Mouse (Mus musculus) adrenal gland, adult 10 weeks (tissue): Measurements from ENCODE around the gene Csf3r. TPM values are rescaled to one million over a fixed set of nuclear protein-coding genes. Genes with fewer than 3 reads are reported as not detected.

ENCODE experiments used
- polyA plus RNA-seq: library from polyadenylated mRNA; stranded (reverse); fragments of 350-450 nt; fragmentation: Illumina TruSeq; extraction: RNeasy Lipid Tissue Mini Kit (QIAGEN cat#74804); gene quantifications from one replicate; pipeline ENCODE4 v1.2.3, GENCODE M21; 2014; ENCODE audit warnings: low read depth, low replicate concordance

The Csf3r gene
- polyA plus RNA-seq, result 0.23 TPM

DNA sequence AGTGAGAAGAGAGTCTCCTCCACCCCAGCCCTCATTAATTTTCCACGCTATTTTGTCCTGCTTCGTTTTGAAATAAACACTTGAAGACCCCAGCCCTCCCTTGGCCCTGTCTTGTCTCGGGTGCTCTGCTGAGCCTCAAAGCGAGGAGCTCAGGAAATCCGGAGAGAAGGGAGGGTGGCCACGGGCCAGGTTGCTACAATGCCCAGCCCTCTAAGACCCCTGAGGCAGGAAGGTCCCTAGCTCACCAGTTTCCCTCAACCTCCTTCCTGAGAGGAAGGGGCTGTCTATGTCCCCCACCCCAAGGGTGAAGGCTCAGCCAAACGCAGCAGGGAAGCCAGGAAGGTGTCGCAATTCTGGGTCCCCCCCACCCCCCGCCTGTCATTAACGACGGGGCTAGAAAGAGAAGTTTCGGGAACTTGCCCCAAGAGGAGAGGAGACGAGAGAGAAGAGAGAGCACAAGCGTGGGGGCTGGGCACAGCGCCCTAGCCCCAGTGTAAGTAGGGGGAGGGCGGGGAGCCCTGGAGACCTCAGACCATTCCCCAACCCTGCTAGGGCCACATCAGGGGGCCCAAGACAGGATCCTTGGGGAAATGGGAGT is at the start of gene Csf3r:
Gene Csf3r, plus strand, starts transcription at position 248 of the 598 bp plus-strand sequence.

DNA sequence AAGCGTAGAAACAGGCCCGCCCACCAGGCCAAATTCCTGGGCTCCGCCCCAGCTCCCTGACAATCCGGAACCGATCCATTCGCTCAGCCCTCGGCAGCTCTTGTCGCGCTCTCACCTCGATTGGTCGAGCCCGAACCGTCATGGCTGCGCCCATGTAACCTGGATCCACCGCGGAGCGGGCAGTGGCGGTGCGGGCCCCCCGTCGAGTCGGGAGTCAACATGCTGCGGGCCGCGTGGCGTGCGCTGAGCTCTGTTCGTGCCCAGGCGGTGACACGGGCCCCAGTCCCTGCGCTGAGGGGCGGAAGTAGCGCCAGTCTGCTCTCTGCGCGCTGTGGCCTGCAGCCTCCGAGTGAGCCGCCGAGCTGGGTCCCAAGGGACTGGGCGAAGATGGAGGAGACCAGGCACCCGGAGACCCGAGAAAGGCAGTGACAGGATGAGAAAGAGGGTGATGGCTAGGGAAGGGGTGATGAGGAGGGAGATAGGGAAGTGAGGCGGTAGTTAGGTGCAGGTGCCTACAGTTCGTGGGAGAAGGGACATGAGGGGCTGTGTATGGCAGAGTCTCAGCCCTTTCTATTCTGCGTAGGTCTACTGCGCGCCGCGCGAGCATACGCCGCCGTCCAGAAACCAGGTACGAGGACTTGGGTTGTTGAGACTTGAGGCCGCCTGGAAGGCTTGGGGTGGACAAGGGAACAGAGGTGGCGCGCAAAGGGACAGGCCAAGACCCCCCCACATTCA is 22.7 kb downstream of the Csf3r start, which contains the start of gene Mrps15:
Gene Mrps15, plus strand, starts transcription at position 75 of the 735 bp plus-strand sequence.

DNA sequence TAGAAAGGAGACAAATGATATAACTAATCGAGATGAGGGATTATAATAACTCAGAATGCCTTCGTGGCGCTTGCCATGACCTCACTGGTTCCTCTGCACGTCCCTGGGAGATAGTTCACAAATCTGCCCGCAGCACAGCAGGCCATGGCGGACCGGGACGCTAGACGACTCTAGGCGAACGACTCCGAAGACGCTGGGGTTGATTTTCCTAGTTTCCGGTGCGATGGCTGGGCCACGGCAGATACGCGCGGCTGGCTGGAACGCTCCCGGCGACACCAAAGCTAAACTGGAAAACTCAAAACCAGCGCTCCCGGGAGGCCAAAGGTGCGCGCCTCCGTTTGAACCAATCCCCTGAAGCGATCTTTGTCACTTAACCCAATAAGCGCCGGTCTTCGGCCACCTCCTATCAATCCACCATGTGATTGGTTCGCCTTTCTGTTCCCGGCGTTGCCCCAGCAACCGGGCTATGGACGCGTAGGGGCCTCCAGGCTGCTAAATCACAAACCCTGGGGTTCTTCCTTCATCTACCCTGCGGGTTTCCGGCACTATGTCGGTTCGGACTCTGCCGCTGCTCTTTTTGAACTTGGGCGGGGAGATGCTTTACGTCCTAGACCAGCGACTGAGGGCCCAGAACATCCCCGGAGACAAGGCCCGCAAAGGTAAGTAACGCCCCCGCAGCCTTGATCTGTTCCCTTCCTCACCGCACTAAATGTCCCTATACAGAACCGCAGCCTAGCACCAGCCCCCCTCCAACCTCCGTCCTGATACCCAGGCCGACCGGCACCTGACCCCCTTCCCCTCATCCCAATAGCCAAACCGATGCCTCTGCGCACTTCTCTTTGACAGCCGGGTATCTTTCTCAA is 34.0 kb downstream of the Csf3r start, which contains the start of gene Oscp1:
Gene Oscp1, plus strand, starts transcription at position 432 of the 863 bp plus-strand sequence.

Other genes with a start within 250 kb of the Csf3r start
- gene Mrps15, start 22.4 kb downstream of the Csf3r start, polyA plus RNA-seq, result 146 TPM
- gene Oscp1, start 34.0 kb downstream of the Csf3r start, polyA plus RNA-seq, result 1.6 TPM
- gene Lsm10, start 72.1 kb downstream of the Csf3r start, polyA plus RNA-seq, result 4.2 TPM
- 3.4 TPM for gene Stk40, start 79.4 kb downstream of the Csf3r start, polyA plus RNA-seq
- gene Eva1b, start 123.2 kb downstream of the Csf3r start, polyA plus RNA-seq, result not detected
- 0.82 TPM for gene Sh3d21, start 138.9 kb downstream of the Csf3r start, polyA plus RNA-seq
- gene Thrap3, start 178.2 kb downstream of the Csf3r start, polyA plus RNA-seq, result 247 TPM
- gene Map7d1, start 231.8 kb downstream of the Csf3r start, polyA plus RNA-seq, result 2.3 TPM
- 49.5 TPM for gene Trappc3, start 237.8 kb downstream of the Csf3r start, polyA plus RNA-seq